Mouse (Mus musculus) limb, embryonic 11.5 days (tissue): ENCODE measurements around the gene Ssh2. TPM values are rescaled to one million over a fixed set of nuclear protein-coding genes. Genes with fewer than 3 reads are reported as not detected.

Experiments
- ATAC-seq: fragments of 200-750 bp; cut with Nextera tagmentation; 2 replicates; pipeline ENCODE4 v1.8.0; 2017; ENCODE audit warnings: low read depth; ENCODE audit not compliant: insufficient number of reproducible peaks, low FRiP score, low TSS enrichment
- DNase-seq: peaks from one replicate; pipeline ENCODE4 v3.0.0-alpha.2; 2015; ENCODE audit warnings: low spot score
- H3K27ac ChIP-seq: fragments of 300-500 bp; sonication (generic); replicated peaks from 2 replicates; pipeline ENCODE4 v1.5.1; 2014; ENCODE audit warnings: low read depth, mild to moderate bottlenecking, low read length
- H3K27me3 ChIP-seq: fragments of 300-500 bp; sonication (generic); 2 replicates; pipeline ENCODE4 v1.6.1; 2014; ENCODE audit warnings: mild to moderate bottlenecking, low read length, mixed read lengths; ENCODE audit not compliant: control insufficient read depth, insufficient read depth
- H3K36me3 ChIP-seq: fragments of 300-500 bp; sonication (generic); 2 replicates; pipeline ENCODE4 v1.6.1; 2014; ENCODE audit warnings: mild to moderate bottlenecking, low read length, moderate library complexity, mixed read lengths; ENCODE audit not compliant: control insufficient read depth, insufficient read depth
- H3K4me1 ChIP-seq: fragments of 300-500 bp; sonication (generic); 2 replicates; pipeline ENCODE4 v1.6.1; 2014; ENCODE audit warnings: low read length, mixed read lengths; ENCODE audit not compliant: control insufficient read depth, insufficient read depth
- H3K4me2 ChIP-seq: fragments of 300-500 bp; sonication (generic); 2 replicates; pipeline ENCODE4 v1.6.1; 2014; ENCODE audit warnings: low read depth, mild to moderate bottlenecking, moderate library complexity; ENCODE audit not compliant: severe bottlenecking
- H3K4me3 ChIP-seq: fragments of 300-500 bp; sonication (generic); 2 replicates; pipeline ENCODE4 v1.5.1; 2014; ENCODE audit warnings: low read depth, low read length
- H3K9ac ChIP-seq: fragments of 300-500 bp; sonication (generic); 2 replicates; pipeline ENCODE4 v1.6.1; 2014; ENCODE audit warnings: mild to moderate bottlenecking, low read length
- H3K9me3 ChIP-seq: fragments of 300-500 bp; sonication (generic); 2 replicates; pipeline ENCODE4 v1.6.1; 2016; ENCODE audit warnings: low read length; ENCODE audit not compliant: control insufficient read depth
- WGBS: fragments of 180-500 bp; shearing (Covaris S2); extraction: QIAGEN DNeasy Blood & Tissue Kit; methylation state at CpG from one replicate; pipeline ENCODE4 v1.1.7; 2014; 5-methylcytosine and 5-hydroxymethylcytosine counted together
- polyA plus RNA-seq: library from polyadenylated mRNA; unstranded; fragments of >200 nt; fragmentation: Nextera tagmentation; extraction: Ambion mirVana; gene quantifications from 2 replicates; pipeline ENCODE4 v1.2.1, GENCODE M21; 2014

The Ssh2 gene
- polyA plus RNA-seq, 1 experiment from 2014 or later: 9.9 TPM

DNA sequence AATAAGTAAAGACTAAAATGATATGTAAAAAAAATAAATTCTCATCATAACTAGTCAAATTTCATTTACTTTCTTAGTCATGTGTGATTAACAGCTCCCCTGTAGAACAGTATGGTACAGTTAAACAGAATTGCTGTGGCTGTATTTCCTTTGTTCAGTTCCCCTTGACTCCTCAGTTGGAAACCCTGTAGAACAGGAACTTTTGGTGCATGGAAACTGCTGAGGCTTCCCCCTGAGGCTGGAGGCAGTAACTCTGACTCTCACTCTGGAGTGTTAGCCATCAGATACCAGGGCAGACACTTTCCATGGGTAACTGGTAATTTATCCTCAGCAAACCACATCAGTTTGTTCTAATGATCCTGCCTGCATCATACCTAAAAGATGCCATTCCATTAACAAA, 195.2 kb downstream of the Ssh2 start:
- H3K27me3 ChIP-seq: no peaks in the 10 kb centered on the region
- ATAC-seq (no peak), DNase-seq (no peak)
- H3K4me2 ChIP-seq: no peak overlapping the region
- H3K27ac ChIP-seq: no peak overlapping the region
- H3K4me3 ChIP-seq: no peak overlapping the region
- H3K9me3 ChIP-seq: no peaks in the 10 kb centered on the region
- no peak overlapping the region for H3K9ac ChIP-seq
- no peaks in the 10 kb centered on the region for H3K4me1 ChIP-seq
- H3K36me3 ChIP-seq: no peaks in the 10 kb centered on the region

DNA sequence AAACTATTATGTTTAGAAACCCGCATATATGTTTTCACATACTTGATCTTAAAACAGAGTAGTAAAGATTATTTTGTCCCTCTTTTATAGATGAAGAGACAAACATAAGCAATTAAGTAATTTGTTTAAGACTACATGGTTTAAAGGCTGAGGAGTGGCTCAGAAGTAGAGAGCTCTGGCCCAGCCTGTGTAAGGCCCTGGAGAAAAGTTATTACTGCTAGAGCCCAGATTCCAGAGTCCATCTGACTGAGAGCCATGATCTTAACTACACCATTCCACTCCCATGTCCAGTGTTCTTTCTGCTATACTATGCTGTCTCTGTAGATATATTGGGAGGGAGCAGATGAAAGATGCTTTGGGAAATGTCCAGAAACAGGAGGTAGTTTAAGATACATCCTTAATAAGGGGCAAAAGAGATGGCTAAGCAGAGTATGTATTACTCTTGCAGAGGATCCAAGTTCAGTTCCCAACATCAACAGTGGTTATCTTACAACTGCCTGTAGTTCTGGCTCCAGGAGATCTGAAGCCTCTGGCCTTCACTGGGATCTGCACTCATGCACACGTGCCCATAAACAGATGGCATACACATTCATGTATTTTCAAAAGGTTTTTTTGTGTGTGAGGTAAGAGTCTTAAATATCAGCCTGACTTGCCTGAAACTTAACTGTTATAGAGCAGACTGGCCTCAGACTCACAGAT, 198.2 kb downstream of the Ssh2 start:
- DNase-seq: no peak
- Histone ChIP-seq H3K9me3 (no peaks in the 10 kb centered on the region), H3K9ac (no peak overlapping the region), H3K36me3 (no peaks in the 10 kb centered on the region), H3K4me3 (no peak overlapping the region), H3K27me3 (no peaks in the 10 kb centered on the region), H3K27ac (no peak overlapping the region), H3K4me2 (no peak overlapping the region), H3K4me1 (0 out of 2 replicates have a peak, but pooled peaks cover 2% of the 10 kb centered on the region)
- no peak for ATAC-seq
- WGBS: 83% methylated on average over 2 of the region's 2 CpGs

DNA sequence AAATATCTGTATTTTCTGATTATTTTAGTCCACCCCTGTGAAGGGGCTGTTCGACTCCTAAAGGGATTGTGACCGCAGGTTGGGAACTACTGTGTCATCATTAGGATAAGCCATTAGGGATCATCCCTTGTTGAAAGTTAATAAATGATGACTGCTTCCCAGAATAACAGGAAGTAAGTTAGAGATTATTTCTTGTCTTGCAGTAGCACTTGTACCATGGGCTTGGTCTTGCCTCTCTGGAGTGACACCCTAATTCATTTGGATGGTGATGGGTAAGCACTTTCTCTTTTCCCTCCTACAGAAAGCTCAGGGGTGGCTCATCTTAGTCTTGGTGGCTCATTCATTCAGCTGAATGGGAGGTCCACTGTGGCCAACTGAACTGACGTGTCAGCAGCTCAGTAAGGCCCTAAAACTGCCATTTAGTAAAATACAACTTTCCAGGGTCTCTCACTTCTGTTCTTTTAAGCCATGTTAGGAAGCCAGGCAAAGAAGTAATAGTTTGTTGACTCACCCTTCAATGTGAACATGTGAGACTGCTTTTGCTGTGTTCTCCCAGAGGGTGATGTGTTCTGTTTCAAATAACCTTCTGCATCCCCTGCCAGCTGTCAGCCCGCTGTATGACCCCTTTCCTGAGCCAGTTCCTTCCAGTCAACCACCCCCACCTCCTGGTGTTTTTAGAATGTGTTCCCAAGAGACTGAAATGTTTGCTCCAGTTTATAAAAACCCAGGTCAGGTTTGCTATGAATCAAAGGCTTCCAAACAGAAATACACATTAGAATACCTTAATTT, 200.3 kb downstream of the Ssh2 start:
- Histone ChIP-seq H3K27ac (no peak overlapping the region), H3K36me3 (no peaks in the 10 kb centered on the region), H3K9me3 (no peaks in the 10 kb centered on the region), H3K4me1 (0 out of 2 replicates have a peak, but pooled peaks cover 2% of the 10 kb centered on the region), H3K4me3 (no peak overlapping the region), H3K27me3 (no peaks in the 10 kb centered on the region), H3K9ac (no peak overlapping the region), H3K4me2 (no peak overlapping the region)
- ATAC-seq: no peak
- 66% methylated on average over 4 of the region's 4 CpGs for WGBS
- no peak for DNase-seq

DNA sequence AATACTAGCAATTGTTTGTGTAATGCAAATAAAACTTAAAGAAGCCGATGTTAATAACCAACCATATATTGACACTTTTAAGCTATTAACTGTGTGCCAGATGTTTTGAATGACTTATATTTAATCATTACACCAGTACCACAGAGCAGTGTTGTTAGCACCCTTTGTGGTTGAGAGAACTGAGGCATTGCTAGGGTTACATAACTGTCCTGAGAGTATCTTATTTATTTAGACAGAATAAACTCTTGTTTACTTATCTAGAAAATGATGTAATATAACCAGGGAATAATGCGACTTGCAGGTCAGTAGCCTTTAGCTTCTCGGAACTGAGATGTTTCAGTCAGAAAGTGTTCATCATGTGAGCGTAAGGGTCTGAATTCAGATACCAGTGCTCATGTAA, 201.9 kb downstream of the Ssh2 start:
- 93% methylated on average over 4 of the region's 4 CpGs for WGBS
- Histone ChIP-seq H3K9me3 (no peaks in the 10 kb centered on the region), H3K4me2 (no peak overlapping the region), H3K4me3 (no peak overlapping the region), H3K4me1 (0 out of 2 replicates have a peak, but pooled peaks cover 2% of the 10 kb centered on the region), H3K9ac (no peak overlapping the region), H3K27ac (no peak overlapping the region), H3K27me3 (no peaks in the 10 kb centered on the region), H3K36me3 (no peaks in the 10 kb centered on the region)
- DNase-seq (no peak), ATAC-seq (no peak)

DNA sequence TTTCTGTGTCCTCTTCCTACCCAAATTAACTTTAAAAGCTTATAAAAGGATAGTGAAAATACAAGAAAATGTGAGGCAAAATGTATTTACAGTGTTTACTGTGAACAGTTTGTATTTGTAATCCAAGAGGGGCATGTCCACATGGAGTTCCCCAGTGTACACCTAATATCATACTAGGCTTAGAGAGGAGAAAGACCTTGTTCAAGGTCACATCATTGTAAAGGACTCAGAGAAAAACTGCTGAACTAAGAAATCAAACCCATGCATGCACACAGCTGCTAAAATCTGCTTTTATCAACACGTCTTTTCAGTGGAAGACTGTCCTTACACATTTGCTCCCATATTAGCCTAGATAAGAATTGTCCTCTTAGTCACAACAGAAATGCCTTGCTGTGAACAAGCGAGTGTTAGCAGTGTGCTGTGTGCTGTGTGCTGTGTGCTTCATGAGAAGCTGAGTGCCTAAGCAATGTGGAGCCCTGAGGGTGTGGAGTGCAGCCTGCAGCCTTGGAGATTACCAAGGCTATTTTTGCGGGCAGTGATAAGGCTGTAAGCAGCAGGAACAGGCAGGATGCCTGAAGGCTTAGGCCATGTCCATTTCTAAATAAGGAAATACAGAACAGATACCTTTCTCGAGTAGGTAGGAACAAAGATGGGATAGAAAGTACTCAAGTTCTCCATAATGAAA, 207.2 kb downstream of the Ssh2 start:
- Histone ChIP-seq H3K4me2 (no peak overlapping the region), H3K36me3 (no peaks in the 10 kb centered on the region), H3K9ac (no peak overlapping the region), H3K4me1 (no peaks in the 10 kb centered on the region), H3K27ac (no peak overlapping the region), H3K4me3 (no peak overlapping the region), H3K9me3 (no peaks in the 10 kb centered on the region), H3K27me3 (no peaks in the 10 kb centered on the region)
- no peak for DNase-seq
- ATAC-seq: no peak
- 86% methylated on average over 4 of the region's 4 CpGs for WGBS

DNA sequence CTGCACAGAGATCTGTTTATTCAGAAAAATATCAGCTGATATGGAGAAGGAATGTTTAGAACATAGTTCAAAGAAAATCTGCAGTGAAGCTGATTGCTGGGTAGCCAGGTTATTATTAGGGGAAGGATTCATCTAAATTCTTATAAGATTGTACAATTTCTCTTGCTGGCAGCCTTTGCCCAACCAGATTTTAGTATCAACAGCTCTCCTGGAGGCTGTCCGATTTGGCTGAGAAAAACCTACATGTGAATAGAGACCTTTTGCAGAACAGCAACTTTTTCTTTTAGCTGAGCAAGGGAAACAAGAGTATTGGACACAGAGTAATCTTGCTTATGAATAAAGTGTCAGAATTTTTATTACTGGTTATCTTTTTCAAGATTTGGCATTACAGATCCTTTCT, 212.4 kb downstream of the Ssh2 start:
- Histone ChIP-seq H3K4me3 (no peak overlapping the region), H3K27me3 (no peaks in the 10 kb centered on the region), H3K4me2 (no peak overlapping the region), H3K27ac (no peak overlapping the region), H3K36me3 (no peaks in the 10 kb centered on the region), H3K9ac (no peak overlapping the region), H3K4me1 (no peaks in the 10 kb centered on the region), H3K9me3 (no peaks in the 10 kb centered on the region)
- DNase-seq (no peak), ATAC-seq (no peak)
- WGBS: 84% methylated on average over 1 of the region's 1 CpGs

DNA sequence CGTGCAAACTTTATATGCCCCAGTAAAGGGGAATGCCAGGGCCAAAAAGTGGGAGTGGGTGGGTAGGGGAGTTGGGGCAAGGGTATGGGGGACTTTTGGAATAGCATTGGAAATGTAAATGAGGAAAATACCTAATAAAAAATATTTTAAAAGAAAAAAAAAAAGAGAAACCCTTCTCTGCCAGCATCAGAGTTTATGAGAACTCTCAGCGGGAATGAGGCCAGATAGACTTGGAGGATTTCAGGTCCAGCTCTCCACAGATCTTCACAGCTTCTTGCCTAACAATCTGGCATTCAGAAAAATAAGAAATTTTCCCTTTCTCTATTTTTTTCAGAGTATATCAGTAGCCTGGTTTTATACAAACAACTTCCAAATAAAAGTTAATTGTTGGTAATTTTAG, 220.9 kb downstream of the Ssh2 start:
- WGBS: 92% methylated on average over 2 of the region's 2 CpGs
- H3K9me3 ChIP-seq: no peaks in the 10 kb centered on the region
- no peak overlapping the region for H3K9ac ChIP-seq
- no peaks in the 10 kb centered on the region for H3K27me3 ChIP-seq
- H3K4me3 ChIP-seq: no peak overlapping the region
- H3K36me3 ChIP-seq: no peaks in the 10 kb centered on the region
- no peak overlapping the region for H3K4me2 ChIP-seq
- H3K4me1 ChIP-seq: no peaks in the 10 kb centered on the region
- DNase-seq: no peak
- ATAC-seq: no peak
- H3K27ac ChIP-seq: no peak overlapping the region

DNA sequence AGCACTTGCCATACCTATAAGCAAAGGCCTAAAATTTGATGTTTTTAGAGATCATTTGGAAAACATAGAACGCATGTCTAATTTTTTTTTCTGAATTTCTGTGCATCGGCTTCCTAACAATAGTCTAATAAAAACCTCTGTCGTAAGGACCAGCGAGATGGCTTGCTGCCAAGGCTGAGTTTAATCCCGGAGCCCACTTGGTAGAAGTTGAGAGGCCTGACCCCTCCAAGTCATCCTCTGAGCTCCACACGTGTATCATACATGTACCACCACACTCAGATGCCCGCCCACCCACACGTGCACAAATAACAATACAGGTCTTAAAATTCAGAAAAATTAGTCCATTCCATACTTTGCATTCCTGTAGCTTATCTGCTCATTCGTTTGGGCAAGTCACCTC, 224.0 kb downstream of the Ssh2 start:
- Histone ChIP-seq H3K27me3 (no peaks in the 10 kb centered on the region), H3K27ac (no peak overlapping the region), H3K4me1 (no peaks in the 10 kb centered on the region), H3K36me3 (no peaks in the 10 kb centered on the region), H3K9ac (no peak overlapping the region), H3K4me3 (no peak overlapping the region), H3K4me2 (no peak overlapping the region), H3K9me3 (no peaks in the 10 kb centered on the region)
- 89% methylated on average over 9 of the region's 9 CpGs for WGBS
- DNase-seq (no peak), ATAC-seq (no peak)
